Mouse (Mus musculus): ENCODE measurements around the gene Gtpbp10. TPM values are rescaled to one million over a fixed set of nuclear protein-coding genes. Genes with fewer than 3 reads are reported as not detected.

Gtpbp10 gene
- polyA plus RNA-seq, 1 experiment from 2014 or later = 20.6 TPM

- H3K4me2 ChIP-seq = peak overlapping the region; percentile 66
- H3K4me3 ChIP-seq = no peak overlapping the region
- H3K9me3 ChIP-seq = no peaks in the 10 kb centered on the region
- H3K9ac ChIP-seq = no peak overlapping the region
- peaks cover 9% of the 10 kb centered on the region for H3K4me1 ChIP-seq (replicated peaks)
- H3K27me3 ChIP-seq = peaks cover 3% of the 10 kb centered on the region; the same call in 1 of the 2 replicates
- WGBS = 76% methylated on average over 5 of the region's 5 CpGs
- H3K36me3 ChIP-seq = peaks cover 4% of the 10 kb centered on the region; the same call in 1 of the 2 replicates
- no peak overlapping the region for H3K27ac ChIP-seq
- ATAC-seq (ENCODE audit: low FRiP score) = no peak
Measured at GRCm38 (mm10) chr5:5515411-5515810, 43.9 kb downstream of the Gtpbp10 start.

GRCm38 (mm10) chr5:5514196-5515076 is 44.9 kb downstream of the Gtpbp10 start, which contains the start of gene Cldn12:
Gene Cldn12 (minus strand): TSS chr5:5514958.
- peak within 1 kb of the TSS; percentile 74 for H3K9ac ChIP-seq
- H3K27ac ChIP-seq = peak within 1 kb of the TSS; percentile 92
- H3K4me1 ChIP-seq (replicated peaks) = peaks cover 10% of the 10 kb centered on the region
- H3K4me2 ChIP-seq = peak within 1 kb of the TSS; percentile 66
- ATAC-seq (ENCODE audit: low FRiP score) = peak; percentile 97
- H3K27me3 ChIP-seq = peaks cover 3% of the 10 kb centered on the region; the same call in 1 of the 2 replicates
- H3K36me3 ChIP-seq = peaks cover 4% of the 10 kb centered on the region; the same call in 1 of the 2 replicates
- H3K4me3 ChIP-seq = peak within 1 kb of the TSS; percentile 74
- no peaks in the 10 kb centered on the region for H3K9me3 ChIP-seq
- WGBS = under 1% methylated on average over 79 of the region's 79 CpGs

GRCm38 (mm10) chr5:5511401-5511800 is 47.9 kb downstream of the Gtpbp10 start:
- Histone ChIP-seq H3K4me1 (replicated peaks) (peaks cover 24% of the 10 kb centered on the region), H3K4me3 (no peak overlapping the region)

GRCm38 (mm10) chr5:5510989-5511388 is 48.3 kb downstream of the Gtpbp10 start:
- 54% methylated on average over 5 of the region's 5 CpGs for WGBS
- Histone ChIP-seq H3K27ac (no peak overlapping the region), H3K27me3 (no peaks in the 10 kb centered on the region)

More at GRCm38 (mm10) chr5:5511401-5511800, 47.9 kb downstream of the Gtpbp10 start:
- no peak overlapping the region for H3K27ac ChIP-seq
- no peak overlapping the region for H3K4me2 ChIP-seq
- H3K27me3 ChIP-seq = no peaks in the 10 kb centered on the region
- no peak for ATAC-seq (ENCODE audit: low FRiP score)
- H3K9me3 ChIP-seq = no peaks in the 10 kb centered on the region
- 78% methylated on average over 3 of the region's 3 CpGs for WGBS
- peaks cover 4% of the 10 kb centered on the region; the same call in 1 of the 2 replicates for H3K36me3 ChIP-seq
- H3K9ac ChIP-seq = no peak overlapping the region

GRCm38 (mm10) chr5:5510304-5510887 is 48.9 kb downstream of the Gtpbp10 start:
- H3K9ac ChIP-seq = 0 out of 2 replicates have a peak overlapping the region, but pooled peaks have one; percentile 8
- no peak for ATAC-seq (ENCODE audit: low FRiP score)
- peaks cover 24% of the 10 kb centered on the region for H3K4me1 ChIP-seq (replicated peaks)
- no peaks in the 10 kb centered on the region for H3K9me3 ChIP-seq
- no peaks in the 10 kb centered on the region for H3K27me3 ChIP-seq
- peaks cover 4% of the 10 kb centered on the region; the same call in 1 of the 2 replicates for H3K36me3 ChIP-seq
- WGBS = 52% methylated on average over 10 of the region's 10 CpGs
- no peak overlapping the region for H3K4me3 ChIP-seq
- no peak overlapping the region for H3K27ac ChIP-seq
- no peak overlapping the region for H3K4me2 ChIP-seq

More at GRCm38 (mm10) chr5:5510989-5511388, 48.3 kb downstream of the Gtpbp10 start:
- ATAC-seq (ENCODE audit: low FRiP score) = no peak
- no peaks in the 10 kb centered on the region for H3K9me3 ChIP-seq
- no peak overlapping the region for H3K4me2 ChIP-seq
- peaks cover 4% of the 10 kb centered on the region; the same call in 1 of the 2 replicates for H3K36me3 ChIP-seq
- H3K4me3 ChIP-seq = no peak overlapping the region
- H3K4me1 ChIP-seq (replicated peaks) = peaks cover 24% of the 10 kb centered on the region
- H3K9ac ChIP-seq = 0 out of 2 replicates have a peak overlapping the region, but pooled peaks have one; percentile 8

- Histone ChIP-seq H3K9me3 (no peaks in the 10 kb centered on the region), H3K36me3 (peaks cover 4% of the 10 kb centered on the region; the same call in 1 of the 2 replicates), H3K4me1 (replicated peaks) (peaks cover 20% of the 10 kb centered on the region), H3K27ac (peak overlapping the region; percentile 50), H3K27me3 (no peaks in the 10 kb centered on the region), H3K4me3 (no peak overlapping the region), H3K4me2 (peak overlapping the region; percentile 42), H3K9ac (peak overlapping the region; percentile 16; the same call in 1 of the 2 replicates)
- peak; percentile 12; the same call in 1 of the 2 replicates for ATAC-seq (ENCODE audit: low FRiP score)
- WGBS = 65% methylated on average over 10 of the region's 10 CpGs
Measured at GRCm38 (mm10) chr5:5508231-5508630, 51.1 kb downstream of the Gtpbp10 start.

- ATAC-seq (ENCODE audit: low FRiP score) = peak; percentile 88
- Histone ChIP-seq H3K9me3 (no peaks in the 10 kb centered on the region), H3K4me3 (peak overlapping the region; percentile 15; the same call in 1 of the 2 replicates), H3K27ac (peak overlapping the region; percentile 50), H3K4me2 (peak overlapping the region; percentile 42), H3K4me1 (replicated peaks) (peaks cover 20% of the 10 kb centered on the region), H3K36me3 (peaks cover 4% of the 10 kb centered on the region; the same call in 1 of the 2 replicates), H3K9ac (peak overlapping the region; percentile 16; the same call in 1 of the 2 replicates), H3K27me3 (no peaks in the 10 kb centered on the region)
- WGBS = 18% methylated on average over 20 of the region's 20 CpGs
Measured at GRCm38 (mm10) chr5:5507701-5508225, 51.6 kb downstream of the Gtpbp10 start.

- no peak overlapping the region for H3K4me2 ChIP-seq
- no peak overlapping the region for H3K27ac ChIP-seq
- 83% methylated on average over 13 of the region's 13 CpGs for WGBS
Measured at GRCm38 (mm10) chr5:5504456-5504855, 54.9 kb downstream of the Gtpbp10 start.

GRCm38 (mm10) chr5:5503381-5503780 is 56.0 kb downstream of the Gtpbp10 start:
- no peak for ATAC-seq (ENCODE audit: low FRiP score)
- 92% methylated on average over 4 of the region's 4 CpGs for WGBS
- no peak overlapping the region for H3K9ac ChIP-seq

More at GRCm38 (mm10) chr5:5504456-5504855, 54.9 kb downstream of the Gtpbp10 start:
- Histone ChIP-seq H3K36me3 (no peaks in the 10 kb centered on the region), H3K27me3 (no peaks in the 10 kb centered on the region), H3K4me1 (replicated peaks) (peaks cover 14% of the 10 kb centered on the region), H3K9ac (no peak overlapping the region), H3K4me3 (no peak overlapping the region), H3K9me3 (no peaks in the 10 kb centered on the region)
- peak; percentile 33; the same call in 1 of the 2 replicates for ATAC-seq (ENCODE audit: low FRiP score)

GRCm38 (mm10) chr5:5501583-5501982 is 57.8 kb downstream of the Gtpbp10 start:
- no peak overlapping the region for H3K27ac ChIP-seq
- H3K9ac ChIP-seq = no peak overlapping the region
- H3K4me2 ChIP-seq = no peak overlapping the region
- H3K4me1 ChIP-seq (replicated peaks) = no peaks in the 10 kb centered on the region
- no peak overlapping the region for H3K4me3 ChIP-seq
- H3K27me3 ChIP-seq = no peaks in the 10 kb centered on the region
- H3K9me3 ChIP-seq = no peaks in the 10 kb centered on the region
- no peaks in the 10 kb centered on the region for H3K36me3 ChIP-seq
- WGBS = 87% methylated on average over 2 of the region's 2 CpGs
- no peak for ATAC-seq (ENCODE audit: low FRiP score)

More at GRCm38 (mm10) chr5:5503381-5503780, 56.0 kb downstream of the Gtpbp10 start:
- Histone ChIP-seq H3K9me3 (no peaks in the 10 kb centered on the region), H3K27me3 (no peaks in the 10 kb centered on the region), H3K27ac (no peak overlapping the region), H3K4me3 (no peak overlapping the region), H3K4me1 (replicated peaks) (peaks cover 14% of the 10 kb centered on the region), H3K36me3 (no peaks in the 10 kb centered on the region), H3K4me2 (no peak overlapping the region)

GRCm38 (mm10) chr5:5496393-5496792 is 62.9 kb downstream of the Gtpbp10 start:
- 50% methylated on average over 3 of the region's 3 CpGs for WGBS
- ATAC-seq (ENCODE audit: low FRiP score) = no peak

More at GRCm38 (mm10) chr5:5496393-5496792, 62.9 kb downstream of the Gtpbp10 start:
- Histone ChIP-seq H3K9ac (no peak overlapping the region), H3K9me3 (no peaks in the 10 kb centered on the region), H3K27me3 (0 out of 2 replicates have a peak, but pooled peaks cover 9% of the 10 kb centered on the region), H3K4me2 (no peak overlapping the region), H3K36me3 (no peaks in the 10 kb centered on the region), H3K4me3 (no peak overlapping the region), H3K4me1 (replicated peaks) (peaks cover 3% of the 10 kb centered on the region; the same call in 1 of the 2 replicates), H3K27ac (no peak overlapping the region)
